Mouse (Mus musculus) lung, postnatal 4 days (tissue): ENCODE data around the gene Slc1a1.
A peak's percentile ranks its signal among the peaks of the same experiment; 100 is the strongest.

Experiments
- DNase-seq, 2 experiments: peaks; one replicate each; pipeline ENCODE4 v3.0.0; 2021

Slc1a1 gene

GRCm38 (mm10) chr19:28834798-28835499 lies at the start of gene Slc1a1:
Gene Slc1a1 (plus strand): TSS chr19:28835049.
- peak; percentile 57 to 71 for DNase-seq

- no peak for DNase-seq
Observed at GRCm38 (mm10) chr19:28790196-28790595, 44.7 kb upstream of the Slc1a1 start.

GRCm38 (mm10) chr19:28793307-28793706 lies 41.5 kb upstream of the Slc1a1 start:
- DNase-seq, result no peak

- DNase-seq, result no peak
Observed at GRCm38 (mm10) chr19:28796146-28796848, 38.6 kb upstream of the Slc1a1 start.

- DNase-seq, result no peak
Observed at GRCm38 (mm10) chr19:28796966-28797365, 37.9 kb upstream of the Slc1a1 start.

- DNase-seq, result no peak
Observed at GRCm38 (mm10) chr19:28797611-28798010, 37.2 kb upstream of the Slc1a1 start.

GRCm38 (mm10) chr19:28800448-28800847 lies 34.4 kb upstream of the Slc1a1 start:
- no peak for DNase-seq

- no peak for DNase-seq
Observed at GRCm38 (mm10) chr19:28806276-28806675, 28.6 kb upstream of the Slc1a1 start.

GRCm38 (mm10) chr19:28806821-28807496 lies 27.9 kb upstream of the Slc1a1 start:
- DNase-seq, result no peak

GRCm38 (mm10) chr19:28807497-28807871 lies 27.4 kb upstream of the Slc1a1 start:
- no peak for DNase-seq

GRCm38 (mm10) chr19:28818286-28818685 lies 16.6 kb upstream of the Slc1a1 start:
- no peak for DNase-seq

GRCm38 (mm10) chr19:28827697-28828328 lies 7.0 kb upstream of the Slc1a1 start:
- DNase-seq, result peak; percentile 66 to 69

- DNase-seq, result no peak
Observed at GRCm38 (mm10) chr19:28831324-28831723, 3.5 kb upstream of the Slc1a1 start.

GRCm38 (mm10) chr19:28832605-28833004 lies 2.2 kb upstream of the Slc1a1 start:
- DNase-seq, result no peak

GRCm38 (mm10) chr19:28834388-28834787 lies 461 bp upstream of the Slc1a1 start:
- DNase-seq, result no peak

GRCm38 (mm10) chr19:28835500-28835864 lies 633 bp downstream of the Slc1a1 start:
- no peak for DNase-seq

- DNase-seq, result no peak
Observed at GRCm38 (mm10) chr19:28836116-28836515, 1.3 kb downstream of the Slc1a1 start.

- no peak for DNase-seq
Observed at GRCm38 (mm10) chr19:28836651-28837410, 2.0 kb downstream of the Slc1a1 start.

- no peak for DNase-seq
Observed at GRCm38 (mm10) chr19:28838796-28839195, 3.9 kb downstream of the Slc1a1 start.

GRCm38 (mm10) chr19:28844946-28845710 lies 10.3 kb downstream of the Slc1a1 start:
- peak in 1 of 2 experiments; percentile 39 for DNase-seq

GRCm38 (mm10) chr19:28850510-28850909 lies 15.7 kb downstream of the Slc1a1 start:
- DNase-seq, result peak in 1 of 2 experiments; percentile 42

- DNase-seq, result no peak
Observed at GRCm38 (mm10) chr19:28852001-28852400, 17.2 kb downstream of the Slc1a1 start.
